Mouse (Mus musculus) neural tube, embryonic 14.5 days (tissue): ENCODE results near the gene Secisbp2. TPM values are rescaled to one million over a fixed set of nuclear protein-coding genes. Genes with fewer than 3 reads are reported as not detected.
"Not testable (repeated sequence)": the region's sequence is repeated elsewhere in the genome, so short reads cannot be mapped to it uniquely, and the experiment has no call there.

Experiments
- ATAC-seq: fragments of 200-750 bp; cut with Nextera tagmentation; 2 replicates; pipeline ENCODE4 v1.8.0; 2017; ENCODE audit warnings: low read depth, mild to moderate bottlenecking, moderate TSS enrichment, moderate library complexity
- H3K27ac ChIP-seq: fragments of 300-500 bp; sonication (generic); 2 replicates; pipeline ENCODE4 v1.5.1; 2014; ENCODE audit warnings: low read depth, mild to moderate bottlenecking, control low read depth, low read length, moderate library complexity, mixed read lengths
- H3K27me3 ChIP-seq: fragments of 300-500 bp; sonication (generic); 2 replicates; pipeline ENCODE4 v1.6.1; 2014; ENCODE audit warnings: low read length; ENCODE audit not compliant: control insufficient read depth, insufficient read depth
- H3K36me3 ChIP-seq: fragments of 300-500 bp; sonication (generic); 2 replicates; pipeline ENCODE4 v1.6.1; 2014; ENCODE audit warnings: low read length, mixed read lengths; ENCODE audit not compliant: control insufficient read depth, insufficient read depth
- H3K4me1 ChIP-seq: fragments of 300-500 bp; sonication (generic); 2 replicates; pipeline ENCODE4 v1.6.1; 2014; ENCODE audit warnings: low read length; ENCODE audit not compliant: control insufficient read depth, insufficient read depth
- H3K4me2 ChIP-seq: fragments of 300-500 bp; sonication (generic); 2 replicates; pipeline ENCODE4 v1.6.1; 2014; ENCODE audit warnings: mild to moderate bottlenecking, low read depth, low read length, control low read depth
- H3K4me3 ChIP-seq: fragments of 300-500 bp; sonication (generic); 2 replicates; pipeline ENCODE4 v1.5.1; 2014; ENCODE audit warnings: low read depth, low read length, control low read depth, mixed read lengths
- H3K9ac ChIP-seq: fragments of 300-500 bp; sonication (generic); replicated peaks from 2 replicates; pipeline ENCODE4 v1.6.1; 2014; ENCODE audit warnings: low read depth, mild to moderate bottlenecking, control low read depth, low read length, mixed read lengths
- H3K9me3 ChIP-seq: fragments of 300-500 bp; sonication (generic); 2 replicates; pipeline ENCODE4 v1.6.1; 2016; ENCODE audit warnings: low read length; ENCODE audit not compliant: control insufficient read depth
- WGBS: fragments of 180-500 bp; shearing (Covaris S2); extraction: QIAGEN DNeasy Blood & Tissue Kit; methylation state at CpG from one replicate; pipeline ENCODE4 v1.1.7; 2014; 5-methylcytosine and 5-hydroxymethylcytosine counted together
- polyA plus RNA-seq: library from polyadenylated mRNA; unstranded; fragments of >200 nt; fragmentation: Nextera tagmentation; extraction: Ambion mirVana; gene quantifications from 2 replicates; pipeline ENCODE4 v1.2.1, GENCODE M21; 2014

Secisbp2 gene
- polyA plus RNA-seq, 1 experiment from 2014 or later: 29.6 TPM

GRCm38 (mm10) chr13:51617306-51617705 lies 34.2 kb upstream of the Secisbp2 start:
- Histone ChIP-seq H3K27ac (no peak overlapping the region), H3K27me3 (no peaks in the 10 kb centered on the region), H3K4me2 (no peak overlapping the region), H3K4me3 (no peak overlapping the region), H3K9me3 (no peaks in the 10 kb centered on the region), H3K36me3 (no peaks in the 10 kb centered on the region), H3K9ac (no peak overlapping the region), H3K4me1 (no peaks in the 10 kb centered on the region)
- no peak for ATAC-seq
- 73% methylated on average over 1 of the region's 1 CpGs for WGBS

GRCm38 (mm10) chr13:51617861-51618260 lies 33.6 kb upstream of the Secisbp2 start:
- H3K27me3 ChIP-seq: no peaks in the 10 kb centered on the region
- H3K36me3 ChIP-seq: no peaks in the 10 kb centered on the region
- no peak overlapping the region for H3K27ac ChIP-seq
- 20% methylated on average over 6 of the region's 6 CpGs for WGBS
- no peaks in the 10 kb centered on the region for H3K4me1 ChIP-seq
- ATAC-seq: peak; percentile 58; the same call in 1 of the 2 replicates
- no peak overlapping the region for H3K4me3 ChIP-seq
- no peaks in the 10 kb centered on the region for H3K9me3 ChIP-seq
- H3K9ac ChIP-seq: no peak overlapping the region
- H3K4me2 ChIP-seq: no peak overlapping the region

- H3K9ac ChIP-seq: no peak overlapping the region
- H3K36me3 ChIP-seq: no peaks in the 10 kb centered on the region
- no peak for ATAC-seq
- H3K27me3 ChIP-seq: no peaks in the 10 kb centered on the region
- H3K4me3 ChIP-seq: no peak overlapping the region
- WGBS: 11% methylated on average over 6 of the region's 9 CpGs
- no peak overlapping the region for H3K27ac ChIP-seq
- no peaks in the 10 kb centered on the region for H3K4me1 ChIP-seq
- no peak overlapping the region for H3K4me2 ChIP-seq
- H3K9me3 ChIP-seq: no peaks in the 10 kb centered on the region
Observed at GRCm38 (mm10) chr13:51618602-51619001, 32.9 kb upstream of the Secisbp2 start.

GRCm38 (mm10) chr13:51622626-51623025 lies 28.9 kb upstream of the Secisbp2 start:
- Histone ChIP-seq H3K9me3 (no peaks in the 10 kb centered on the region), H3K27me3 (no peaks in the 10 kb centered on the region), H3K4me2 (no peak overlapping the region), H3K36me3 (no peaks in the 10 kb centered on the region), H3K4me1 (no peaks in the 10 kb centered on the region), H3K9ac (no peak overlapping the region), H3K27ac (no peak overlapping the region), H3K4me3 (no peak overlapping the region)
- 89% methylated on average over 5 of the region's 5 CpGs for WGBS
- no peak for ATAC-seq

GRCm38 (mm10) chr13:51623678-51624077 lies 27.8 kb upstream of the Secisbp2 start:
- no peaks in the 10 kb centered on the region for H3K4me1 ChIP-seq
- H3K9me3 ChIP-seq: no peaks in the 10 kb centered on the region
- H3K4me2 ChIP-seq: no peak overlapping the region
- H3K27ac ChIP-seq: no peak overlapping the region
- no peak for ATAC-seq
- 85% methylated on average over 2 of the region's 2 CpGs for WGBS
- H3K27me3 ChIP-seq: no peaks in the 10 kb centered on the region
- H3K4me3 ChIP-seq: no peak overlapping the region
- no peak overlapping the region for H3K9ac ChIP-seq
- H3K36me3 ChIP-seq: no peaks in the 10 kb centered on the region

- Histone ChIP-seq H3K27me3 (no peaks in the 10 kb centered on the region), H3K9ac (no peak overlapping the region), H3K4me3 (no peak overlapping the region), H3K4me2 (no peak overlapping the region), H3K27ac (no peak overlapping the region), H3K36me3 (no peaks in the 10 kb centered on the region), H3K4me1 (no peaks in the 10 kb centered on the region), H3K9me3 (no peaks in the 10 kb centered on the region)
- 75% methylated on average over 6 of the region's 6 CpGs for WGBS
- ATAC-seq: no peak
Observed at GRCm38 (mm10) chr13:51628273-51628848, 23.1 kb upstream of the Secisbp2 start.

GRCm38 (mm10) chr13:51631354-51631992 lies 20.0 kb upstream of the Secisbp2 start:
- no peak overlapping the region for H3K4me3 ChIP-seq
- ATAC-seq: no peak
- H3K4me1 ChIP-seq: no peaks in the 10 kb centered on the region
- H3K27me3 ChIP-seq: no peaks in the 10 kb centered on the region
- H3K9ac ChIP-seq: no peak overlapping the region
- no peak overlapping the region for H3K27ac ChIP-seq
- WGBS: 81% methylated on average over 15 of the region's 15 CpGs
- H3K9me3 ChIP-seq: no peaks in the 10 kb centered on the region
- no peak overlapping the region for H3K4me2 ChIP-seq
- no peaks in the 10 kb centered on the region for H3K36me3 ChIP-seq

GRCm38 (mm10) chr13:51632560-51633218 lies 18.8 kb upstream of the Secisbp2 start:
- no peak for ATAC-seq
- H3K4me3 ChIP-seq: no peak overlapping the region
- H3K27ac ChIP-seq: no peak overlapping the region
- H3K9ac ChIP-seq: no peak overlapping the region
- H3K4me1 ChIP-seq: no peaks in the 10 kb centered on the region
- WGBS: 82% methylated on average over 5 of the region's 5 CpGs
- no peaks in the 10 kb centered on the region for H3K9me3 ChIP-seq
- H3K4me2 ChIP-seq: no peak overlapping the region
- H3K27me3 ChIP-seq: no peaks in the 10 kb centered on the region
- no peaks in the 10 kb centered on the region for H3K36me3 ChIP-seq

- 96% methylated on average over 3 of the region's 9 CpGs for WGBS
- not testable (repeated sequence) for H3K27ac ChIP-seq, H3K4me1 ChIP-seq, H3K9me3 ChIP-seq, H3K9ac ChIP-seq, H3K4me2 ChIP-seq, H3K36me3 ChIP-seq, H3K4me3 ChIP-seq, H3K27me3 ChIP-seq, ATAC-seq
Observed at GRCm38 (mm10) chr13:51635384-51635783, 16.1 kb upstream of the Secisbp2 start.
